Mouse (Mus musculus) midbrain, postnatal 0 days (tissue): Measurements from ENCODE around the gene Anxa8. TPM values are rescaled to one million over a fixed set of nuclear protein-coding genes. Genes with fewer than 3 reads are reported as not detected.

Experiments used
- ATAC-seq: fragments of 200-750 bp; cut with Nextera tagmentation; 2 replicates; pipeline ENCODE4 v1.8.0; 2017; ENCODE audit warnings: moderate number of reproducible peaks, mild to moderate bottlenecking, moderate TSS enrichment, moderate library complexity; ENCODE audit not compliant: low FRiP score
- DNase-seq: peaks from one replicate; pipeline ENCODE4 v3.0.0-alpha.2; 2015; ENCODE audit warnings: low spot score
- H3K27ac ChIP-seq: fragments of 300-500 bp; sonication (generic); 2 replicates; pipeline ENCODE4 v1.5.1; 2014; ENCODE audit warnings: low read depth, mild to moderate bottlenecking, low read length, mixed read lengths
- H3K27me3 ChIP-seq: fragments of 300-500 bp; sonication (generic); 2 replicates; pipeline ENCODE4 v1.6.1; 2014; ENCODE audit warnings: low read length, control low read depth, mixed read lengths; ENCODE audit not compliant: insufficient read depth
- H3K36me3 ChIP-seq: fragments of 300-500 bp; sonication (generic); 2 replicates; pipeline ENCODE4 v1.6.1; 2014; ENCODE audit warnings: low read length, control low read depth, mixed read lengths; ENCODE audit not compliant: insufficient read depth
- H3K4me1 ChIP-seq: fragments of 300-500 bp; sonication (generic); 2 replicates; pipeline ENCODE4 v1.6.1; 2014; ENCODE audit warnings: mild to moderate bottlenecking, control low read depth, antibody characterized with exemption, low read length, mixed read lengths; ENCODE audit not compliant: insufficient read depth
- H3K4me2 ChIP-seq: fragments of 300-500 bp; sonication (generic); 2 replicates; pipeline ENCODE4 v1.6.1; 2014; ENCODE audit warnings: low read depth, mild to moderate bottlenecking, low read length, mixed read lengths; ENCODE audit not compliant: poor library complexity, severe bottlenecking
- H3K4me3 ChIP-seq: fragments of 300-500 bp; sonication (generic); 2 replicates; pipeline ENCODE4 v1.5.1; 2014; ENCODE audit warnings: low read depth, mild to moderate bottlenecking, low read length, moderate library complexity
- H3K9ac ChIP-seq: fragments of 300-500 bp; sonication (generic); replicated peaks from 2 replicates; pipeline ENCODE4 v1.6.1; 2014; ENCODE audit warnings: mild to moderate bottlenecking, low read length, moderate library complexity, mixed read lengths; ENCODE audit not compliant: poor library complexity, severe bottlenecking
- H3K9me3 ChIP-seq: fragments of 300-500 bp; sonication (generic); 2 replicates; pipeline ENCODE4 v1.6.1; 2016; ENCODE audit warnings: low read length, control low read depth
- CTCF ChIP-seq: IDR thresholded peaks from 2 replicates; pipeline ENCODE4 v1.5.1; 2016; ENCODE audit warnings: antibody characterized with exemption, mild to moderate bottlenecking
- WGBS: fragments of 180-500 bp; shearing (Covaris S2); extraction: QIAGEN DNeasy Blood & Tissue Kit; methylation state at CpG from one replicate; pipeline ENCODE4 v1.1.7; 2014; 5-methylcytosine and 5-hydroxymethylcytosine counted together
- polyA plus RNA-seq: library from polyadenylated mRNA; unstranded; fragments of >200 nt; fragmentation: Nextera tagmentation; extraction: Ambion mirVana; gene quantifications from 2 replicates; pipeline ENCODE4 v1.2.1, GENCODE M21; 2015
- total RNA-seq: library from RNA; depleted of rRNA; stranded (reverse); fragments of >200 nt; gene quantifications from 2 replicates; pipeline ENCODE4 v1.2.3, GENCODE M21; 2014; rRNA removed

Gene Anxa8
- total RNA-seq (0.24 and 0.93 TPM in 2 replicates), polyA plus RNA-seq (0.73 and 0.77 TPM in 2 replicates)

- H3K9me3 ChIP-seq = no peaks in the 10 kb centered on the region
- TF ChIP-seq CTCF = no peak
- 78% methylated on average over 4 of the region's 4 CpGs for WGBS
- H3K36me3 ChIP-seq = no peaks in the 10 kb centered on the region
- DNase-seq = no peak
- H3K4me1 ChIP-seq = no peaks in the 10 kb centered on the region
- H3K27me3 ChIP-seq = no peaks in the 10 kb centered on the region
- H3K4me2 ChIP-seq = no peak within 1 kb of the TSS
- H3K27ac ChIP-seq = no peak within 1 kb of the TSS
- no peak for ATAC-seq
- no peak within 1 kb of the TSS for H3K4me3 ChIP-seq
- no peak within 1 kb of the TSS for H3K9ac ChIP-seq
Measured at GRCm38 (mm10) chr14:34085731-34086130, at the start of gene Anxa8. TSS of gene Anxa8 (plus strand) at chr14:34085981.

DNA sequence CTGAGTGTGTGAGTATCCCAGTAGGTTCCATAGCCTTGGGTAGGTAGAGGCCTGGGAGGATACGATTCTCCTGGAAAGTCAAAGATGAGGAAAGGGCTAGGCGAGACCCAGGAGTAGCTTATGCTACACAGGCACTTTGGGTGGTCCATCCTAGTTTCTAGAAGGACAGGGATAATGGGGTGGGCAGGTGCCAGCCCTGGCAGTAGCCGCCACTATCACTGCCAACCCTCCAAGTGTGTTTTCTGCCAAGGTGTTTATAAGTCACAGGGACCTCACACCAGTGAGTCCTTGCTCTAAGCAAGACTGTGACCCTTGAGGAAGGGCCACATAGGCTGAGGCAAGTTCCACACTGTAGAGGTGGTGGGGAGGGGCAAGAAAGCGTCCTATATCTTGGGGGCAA is 44.5 kb upstream of the Anxa8 start:
- Histone ChIP-seq H3K9ac (no peak overlapping the region), H3K27ac (no peak overlapping the region), H3K4me3 (no peak overlapping the region), H3K4me2 (no peak overlapping the region), H3K9me3 (no peaks in the 10 kb centered on the region), H3K4me1 (no peaks in the 10 kb centered on the region), H3K27me3 (no peaks in the 10 kb centered on the region), H3K36me3 (no peaks in the 10 kb centered on the region)
- DNase-seq (no peak), ATAC-seq (no peak)
- WGBS = 78% methylated on average over 4 of the region's 4 CpGs
- TF ChIP-seq CTCF = no peak

GRCm38 (mm10) chr14:34043341-34043740 is 42.4 kb upstream of the Anxa8 start:
- no peaks in the 10 kb centered on the region for H3K9me3 ChIP-seq
- H3K4me2 ChIP-seq = no peak overlapping the region
- 81% methylated on average over 3 of the region's 3 CpGs for WGBS
- no peaks in the 10 kb centered on the region for H3K4me1 ChIP-seq
- H3K27me3 ChIP-seq = no peaks in the 10 kb centered on the region
- no peak for ATAC-seq
- no peak overlapping the region for H3K27ac ChIP-seq
- TF ChIP-seq CTCF = no peak
- H3K4me3 ChIP-seq = no peak overlapping the region
- no peaks in the 10 kb centered on the region for H3K36me3 ChIP-seq
- H3K9ac ChIP-seq = no peak overlapping the region
- no peak for DNase-seq

DNA sequence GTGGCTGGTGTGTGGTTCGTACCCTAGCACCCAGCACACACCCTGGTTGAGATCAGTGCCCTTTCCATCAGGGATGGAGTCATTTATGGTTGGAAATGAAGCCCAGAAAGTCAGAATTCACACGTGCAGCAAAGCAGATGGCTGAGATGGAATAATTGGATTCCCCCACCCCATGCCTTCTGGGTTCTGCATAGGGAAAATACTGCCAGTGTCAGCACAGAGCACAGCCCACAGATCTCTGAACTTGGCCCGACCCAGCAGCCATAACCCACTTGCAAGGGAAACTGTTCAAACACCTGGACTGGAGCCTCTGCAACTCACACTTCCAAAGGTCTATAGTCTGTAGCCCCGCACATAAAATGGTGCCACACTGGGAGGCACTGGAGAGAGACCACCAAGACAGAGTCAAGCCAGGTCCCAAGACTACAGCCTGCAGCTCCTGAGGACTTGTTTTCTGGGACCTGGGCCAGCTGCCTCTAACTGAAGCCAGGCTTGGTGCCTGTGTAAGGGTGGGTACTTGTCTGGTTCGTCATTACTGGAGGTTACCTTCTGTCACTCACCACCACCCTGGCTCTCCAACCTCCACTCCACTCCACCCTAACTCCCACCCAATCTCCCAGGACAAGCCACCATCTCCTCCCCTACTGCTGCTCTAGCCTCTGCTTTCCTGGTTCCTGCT is 35.5 kb upstream of the Anxa8 start:
- no peak overlapping the region for H3K9ac ChIP-seq
- DNase-seq (no peak), ATAC-seq (no peak; the same call in 1 of the 2 replicates)
- H3K27ac ChIP-seq = no peak overlapping the region
- no peaks in the 10 kb centered on the region for H3K27me3 ChIP-seq
- WGBS = 70% methylated on average over 5 of the region's 5 CpGs
- no peak overlapping the region for H3K4me2 ChIP-seq
- no peak for TF ChIP-seq CTCF
- H3K36me3 ChIP-seq = no peaks in the 10 kb centered on the region
- no peaks in the 10 kb centered on the region for H3K4me1 ChIP-seq
- no peak overlapping the region for H3K4me3 ChIP-seq
- H3K9me3 ChIP-seq = no peaks in the 10 kb centered on the region

- Histone ChIP-seq H3K9me3 (no peaks in the 10 kb centered on the region), H3K27ac (no peak within 1 kb of the TSS), H3K27me3 (no peaks in the 10 kb centered on the region), H3K4me1 (no peaks in the 10 kb centered on the region), H3K9ac (no peak within 1 kb of the TSS), H3K36me3 (no peaks in the 10 kb centered on the region), H3K4me2 (no peak within 1 kb of the TSS), H3K4me3 (no peak within 1 kb of the TSS)
- WGBS = 95% methylated on average over 6 of the region's 6 CpGs
- ATAC-seq (no peak), DNase-seq (no peak)
- TF ChIP-seq CTCF = no peak
Measured at GRCm38 (mm10) chr14:34052516-34052915, 33.3 kb upstream of the Anxa8 start, which contains the start of gene Antxrl. TSS of gene Antxrl (plus strand) at chr14:34052707.

- Histone ChIP-seq H3K27me3 (no peaks in the 10 kb centered on the region), H3K4me3 (no peak overlapping the region), H3K9me3 (no peaks in the 10 kb centered on the region), H3K36me3 (no peaks in the 10 kb centered on the region), H3K27ac (no peak overlapping the region), H3K9ac (no peak overlapping the region), H3K4me1 (0 out of 2 replicates have a peak, but pooled peaks cover 2% of the 10 kb centered on the region), H3K4me2 (no peak overlapping the region)
- DNase-seq = no peak
- peak; percentile 32 for TF ChIP-seq CTCF
- 75% methylated on average over 6 of the region's 6 CpGs for WGBS
- ATAC-seq = no peak
Measured at GRCm38 (mm10) chr14:34071665-34072064, 14.1 kb upstream of the Anxa8 start.
